Mouse (Mus musculus) liver, embryonic 13.5 days (tissue): ENCODE measurements around the gene Zdhhc3. TPM values are rescaled to one million over a fixed set of nuclear protein-coding genes. Genes with fewer than 3 reads are reported as not detected.

Source experiments
- ATAC-seq: fragments of 200-750 bp; cut with Nextera tagmentation; 2 replicates; pipeline ENCODE4 v1.8.0; 2017; ENCODE audit warnings: low read depth, mild to moderate bottlenecking, moderate number of reproducible peaks, moderate library complexity
- DNase-seq: peaks from one replicate; pipeline ENCODE4 v3.0.0; 2022
- H3K27ac ChIP-seq: fragments of 300-500 bp; sonication (generic); 2 replicates; pipeline ENCODE4 v1.5.1; 2015; ENCODE audit warnings: moderate library complexity, mild to moderate bottlenecking, inconsistent platforms
- H3K27me3 ChIP-seq: fragments of 300-500 bp; sonication (generic); 2 replicates; pipeline ENCODE4 v1.6.1; 2015; ENCODE audit warnings: mild to moderate bottlenecking, inconsistent platforms
- H3K36me3 ChIP-seq: fragments of 300-500 bp; sonication (generic); 2 replicates; pipeline ENCODE4 v1.6.1; 2015; ENCODE audit warnings: mild to moderate bottlenecking, inconsistent platforms
- H3K4me1 ChIP-seq: fragments of 300-500 bp; sonication (generic); replicated peaks from 2 replicates; pipeline ENCODE4 v1.6.1; 2015; ENCODE audit warnings: inconsistent platforms
- H3K4me2 ChIP-seq: fragments of 300-500 bp; sonication (generic); 2 replicates; pipeline ENCODE4 v1.6.1; 2015; ENCODE audit warnings: inconsistent platforms, mild to moderate bottlenecking, moderate library complexity
- H3K4me3 ChIP-seq: fragments of 300-500 bp; sonication (generic); replicated peaks from 2 replicates; pipeline ENCODE4 v1.5.1; 2015; ENCODE audit warnings: mild to moderate bottlenecking, inconsistent platforms
- H3K9ac ChIP-seq: fragments of 300-500 bp; sonication (generic); 2 replicates; pipeline ENCODE4 v1.6.1; 2015; ENCODE audit warnings: mild to moderate bottlenecking, inconsistent platforms
- H3K9me3 ChIP-seq: fragments of 300-500 bp; sonication (generic); replicated peaks from 2 replicates; pipeline ENCODE4 v1.6.1; 2016; ENCODE audit warnings: inconsistent platforms
- WGBS: fragments of 180-500 bp; shearing (Covaris S2); methylation state at CpG from one replicate; pipeline ENCODE4 v1.1.7; 2015; ENCODE audit not compliant: insufficient replicate concordance; 5-methylcytosine and 5-hydroxymethylcytosine counted together
- polyA plus RNA-seq: library from polyadenylated mRNA; unstranded; fragments of >200 nt; fragmentation: Nextera tagmentation; extraction: Ambion mirVana; gene quantifications from 2 replicates; pipeline ENCODE4 v1.2.1, GENCODE M21; 2015

Zdhhc3 gene
- polyA plus RNA-seq, 1 experiment from 2014 or later = 37.9 TPM

DNA sequence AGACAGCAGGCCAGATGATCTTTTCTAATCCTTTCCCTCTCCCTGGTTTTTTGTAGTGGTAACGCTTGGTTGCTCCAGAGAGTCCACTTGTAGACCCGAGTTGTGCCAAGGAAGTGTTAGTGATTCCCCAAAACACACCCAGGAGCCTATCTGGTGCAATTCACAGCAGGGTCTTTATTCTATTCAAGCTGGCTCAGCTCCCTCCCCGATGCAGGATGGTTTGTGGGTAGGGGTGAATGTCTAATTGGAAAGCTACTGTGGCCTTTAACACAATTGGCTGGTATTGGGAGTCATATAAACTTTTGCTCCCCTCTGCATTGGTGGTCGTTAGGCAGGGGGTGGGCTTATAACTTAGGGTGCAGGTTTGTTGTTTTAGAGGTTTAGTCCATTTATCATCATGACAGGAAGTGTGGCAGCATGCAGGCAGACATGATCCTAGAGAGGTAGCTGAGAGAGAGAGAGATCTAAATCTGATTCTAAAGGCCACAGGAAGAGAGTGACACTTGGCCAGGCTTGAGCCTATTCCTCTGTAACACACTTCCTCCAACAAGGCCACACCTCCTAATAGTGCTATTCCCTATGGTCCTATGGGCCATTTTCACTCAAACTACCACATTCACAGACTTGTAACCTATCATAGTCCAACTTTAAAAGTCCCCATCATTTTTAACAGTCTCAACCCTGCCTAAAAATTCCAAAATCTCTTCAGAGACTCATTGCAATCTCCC, 27.0 kb upstream of the Zdhhc3 start:
- H3K4me2 ChIP-seq = no peak overlapping the region
- no peak overlapping the region for H3K9ac ChIP-seq
- H3K9me3 ChIP-seq = peaks cover 11% of the 10 kb centered on the region
- DNase-seq (no peak), ATAC-seq (no peak)
- H3K4me3 ChIP-seq = no peak overlapping the region
- no peaks in the 10 kb centered on the region for H3K27me3 ChIP-seq
- no peak overlapping the region for H3K27ac ChIP-seq
- H3K36me3 ChIP-seq = peaks cover 80% of the 10 kb centered on the region
- 66% methylated on average over 4 of the region's 4 CpGs for WGBS
- no peaks in the 10 kb centered on the region for H3K4me1 ChIP-seq

DNA sequence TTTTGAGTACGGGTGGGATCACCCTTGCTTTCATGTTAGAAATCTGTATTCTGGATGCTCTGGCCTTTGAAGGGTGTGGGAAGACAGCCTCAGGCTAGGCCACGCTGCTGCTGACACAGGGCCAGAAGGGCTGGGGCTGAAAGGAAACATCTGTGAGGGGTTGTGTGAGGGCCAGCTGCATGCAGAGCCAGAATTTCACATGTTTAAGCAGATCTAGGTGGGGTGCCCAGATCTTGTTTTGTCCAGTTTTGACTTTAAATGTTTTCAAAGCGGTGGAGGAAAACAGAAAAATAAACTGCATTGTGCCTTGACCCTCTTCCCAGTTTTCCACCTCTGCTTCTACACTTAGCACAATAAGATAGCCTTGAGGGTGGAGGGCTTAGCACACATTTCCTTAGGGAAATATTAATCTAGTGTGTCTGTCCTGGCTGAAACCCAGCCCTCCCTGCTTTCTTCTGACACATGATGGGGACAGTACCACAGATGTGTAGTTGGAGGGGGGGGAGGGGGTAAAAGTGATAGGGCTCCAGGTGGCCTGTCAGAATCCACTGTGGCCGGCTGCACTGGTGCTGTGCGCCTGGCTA, 26.0 kb upstream of the Zdhhc3 start:
- Histone ChIP-seq H3K4me1 (no peaks in the 10 kb centered on the region), H3K27ac (no peak overlapping the region), H3K27me3 (no peaks in the 10 kb centered on the region), H3K9ac (no peak overlapping the region), H3K4me2 (no peak overlapping the region), H3K36me3 (peaks cover 86% of the 10 kb centered on the region), H3K9me3 (peaks cover 5% of the 10 kb centered on the region; the same call in 1 of the 2 replicates), H3K4me3 (no peak overlapping the region)
- DNase-seq (no peak), ATAC-seq (no peak)
- WGBS = 62% methylated on average over 5 of the region's 5 CpGs

DNA sequence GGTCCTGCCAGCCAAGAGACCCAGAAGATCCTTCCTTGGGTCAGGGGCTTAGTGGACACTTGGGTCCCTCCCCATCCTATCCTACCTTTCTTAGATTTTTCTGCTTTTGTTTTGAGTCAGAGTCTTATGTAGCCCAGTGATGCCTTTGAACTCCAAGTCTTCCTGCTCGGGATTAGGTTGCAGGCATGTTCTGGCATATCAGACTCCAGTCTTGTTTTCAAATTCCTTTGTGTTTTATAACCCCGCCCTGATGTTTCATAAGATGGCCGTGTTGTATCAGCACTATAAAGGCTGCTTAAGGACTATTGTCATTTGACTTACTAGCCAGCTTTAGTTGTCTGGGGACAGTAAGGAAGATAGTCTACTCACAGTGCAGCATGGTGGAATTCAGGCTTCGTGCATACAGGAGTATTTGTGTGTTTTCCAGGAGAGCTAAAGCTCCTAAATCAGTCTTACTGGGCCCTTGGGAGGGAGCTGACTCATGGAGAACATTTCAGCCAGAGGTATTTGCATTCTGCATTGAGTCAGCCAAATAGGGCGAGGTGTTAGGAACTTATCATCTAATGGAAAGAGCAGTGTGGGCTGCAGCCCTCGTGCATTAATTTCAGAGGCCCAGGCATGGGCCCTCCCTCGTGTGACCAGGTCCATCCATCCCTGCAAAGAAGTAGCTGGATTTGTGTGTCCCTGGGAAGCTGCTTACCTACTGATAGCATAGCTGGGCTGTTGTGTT, 24.1 kb upstream of the Zdhhc3 start:
- no peak overlapping the region for H3K27ac ChIP-seq
- H3K9me3 ChIP-seq = no peaks in the 10 kb centered on the region
- H3K27me3 ChIP-seq = no peaks in the 10 kb centered on the region
- H3K9ac ChIP-seq = no peak overlapping the region
- H3K4me3 ChIP-seq = no peak overlapping the region
- peaks cover 92% of the 10 kb centered on the region for H3K36me3 ChIP-seq
- DNase-seq (no peak), ATAC-seq (no peak)
- H3K4me2 ChIP-seq = no peak overlapping the region
- 72% methylated on average over 7 of the region's 7 CpGs for WGBS
- no peaks in the 10 kb centered on the region for H3K4me1 ChIP-seq

DNA sequence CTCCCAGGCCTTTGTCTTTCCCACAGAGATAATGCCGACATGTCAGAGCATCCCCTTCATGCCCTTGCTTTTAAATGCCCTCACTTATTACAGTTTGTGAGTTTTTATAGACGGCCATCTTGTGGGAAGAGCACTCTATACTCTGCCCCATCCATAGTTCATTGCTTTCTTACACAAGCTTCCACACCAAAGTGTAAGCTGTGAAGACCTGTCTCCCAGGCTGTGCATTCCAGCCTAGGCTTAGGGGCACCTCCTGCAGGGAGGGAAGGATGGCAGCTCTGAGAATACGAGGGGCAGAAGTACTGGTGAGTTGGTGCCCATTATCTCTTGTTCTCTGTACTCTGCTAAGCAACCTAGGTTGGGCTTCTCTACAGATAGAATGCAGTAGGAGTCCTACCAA, 20.0 kb upstream of the Zdhhc3 start:
- no peak overlapping the region for H3K4me2 ChIP-seq
- H3K4me3 ChIP-seq = no peak overlapping the region
- no peak overlapping the region for H3K27ac ChIP-seq
- H3K36me3 ChIP-seq = peaks cover 99% of the 10 kb centered on the region
- no peaks in the 10 kb centered on the region for H3K27me3 ChIP-seq
- no peak overlapping the region for H3K9ac ChIP-seq
- 73% methylated on average over 3 of the region's 3 CpGs for WGBS
- no peaks in the 10 kb centered on the region for H3K4me1 ChIP-seq
- H3K9me3 ChIP-seq = no peaks in the 10 kb centered on the region
- no peak for ATAC-seq
- DNase-seq = no peak

DNA sequence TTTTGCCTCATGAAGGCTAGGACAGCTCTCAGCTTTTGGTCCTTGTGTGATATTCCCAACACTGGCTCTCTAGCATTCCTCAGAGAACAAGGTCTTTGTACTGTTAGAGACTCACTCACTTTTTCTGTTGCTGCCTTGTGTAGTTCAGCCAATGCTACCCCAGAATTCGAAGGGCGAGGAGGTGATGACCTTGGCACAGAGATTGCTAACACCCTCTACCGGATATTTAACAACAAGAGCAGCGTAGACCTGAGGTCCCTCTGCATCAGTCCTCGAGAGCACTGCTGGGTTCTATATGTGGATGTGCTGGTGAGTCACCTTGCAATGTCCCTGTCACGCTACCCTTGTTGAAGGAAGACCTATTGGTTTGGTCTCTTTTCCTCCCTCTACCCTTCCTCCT, 14.7 kb upstream of the Zdhhc3 start:
- H3K27ac ChIP-seq = no peak overlapping the region
- H3K27me3 ChIP-seq = no peaks in the 10 kb centered on the region
- 91% methylated on average over 6 of the region's 6 CpGs for WGBS
- H3K4me2 ChIP-seq = no peak overlapping the region
- H3K9me3 ChIP-seq = no peaks in the 10 kb centered on the region
- peaks cover 85% of the 10 kb centered on the region for H3K36me3 ChIP-seq
- peaks cover 26% of the 10 kb centered on the region for H3K4me1 ChIP-seq
- no peak for DNase-seq
- H3K4me3 ChIP-seq = no peak overlapping the region
- H3K9ac ChIP-seq = no peak overlapping the region
- ATAC-seq = no peak

DNA sequence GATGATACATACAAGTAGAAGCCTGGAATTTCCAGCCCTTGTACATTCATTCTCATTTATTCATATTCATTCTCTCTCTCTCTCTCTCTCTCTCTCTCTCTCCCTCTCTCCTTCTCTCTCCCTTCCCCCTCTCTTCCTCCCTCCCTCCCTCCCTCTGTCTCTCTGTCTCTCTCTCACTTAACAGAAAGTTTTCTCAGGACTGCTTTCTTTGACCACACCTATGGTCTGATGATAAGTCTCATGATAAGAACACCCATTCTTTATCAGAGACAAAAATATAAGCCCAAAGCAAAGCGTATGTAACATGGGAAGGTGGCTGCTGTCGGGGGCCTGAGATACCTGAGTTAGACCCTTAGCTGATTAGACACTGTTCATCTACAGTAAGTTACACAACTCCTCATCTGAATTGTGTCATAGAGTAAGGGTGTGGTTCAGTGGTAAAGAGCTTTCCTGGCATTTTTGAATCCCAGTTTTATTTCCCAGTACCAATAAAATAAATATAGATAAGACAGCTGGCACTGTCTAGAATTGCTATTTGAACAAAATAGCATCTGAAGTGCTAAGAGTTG, 11.5 kb upstream of the Zdhhc3 start:
- Histone ChIP-seq H3K27me3 (no peaks in the 10 kb centered on the region), H3K9me3 (no peaks in the 10 kb centered on the region), H3K9ac (peak overlapping the region; percentile 19; the same call in 1 of the 2 replicates), H3K27ac (peak overlapping the region; percentile 78), H3K4me1 (peaks cover 26% of the 10 kb centered on the region), H3K4me3 (no peak overlapping the region), H3K36me3 (peaks cover 85% of the 10 kb centered on the region), H3K4me2 (peak overlapping the region; percentile 28)
- DNase-seq (no peak), ATAC-seq (peak; percentile 78)
- WGBS = 26% methylated on average over 2 of the region's 2 CpGs

DNA sequence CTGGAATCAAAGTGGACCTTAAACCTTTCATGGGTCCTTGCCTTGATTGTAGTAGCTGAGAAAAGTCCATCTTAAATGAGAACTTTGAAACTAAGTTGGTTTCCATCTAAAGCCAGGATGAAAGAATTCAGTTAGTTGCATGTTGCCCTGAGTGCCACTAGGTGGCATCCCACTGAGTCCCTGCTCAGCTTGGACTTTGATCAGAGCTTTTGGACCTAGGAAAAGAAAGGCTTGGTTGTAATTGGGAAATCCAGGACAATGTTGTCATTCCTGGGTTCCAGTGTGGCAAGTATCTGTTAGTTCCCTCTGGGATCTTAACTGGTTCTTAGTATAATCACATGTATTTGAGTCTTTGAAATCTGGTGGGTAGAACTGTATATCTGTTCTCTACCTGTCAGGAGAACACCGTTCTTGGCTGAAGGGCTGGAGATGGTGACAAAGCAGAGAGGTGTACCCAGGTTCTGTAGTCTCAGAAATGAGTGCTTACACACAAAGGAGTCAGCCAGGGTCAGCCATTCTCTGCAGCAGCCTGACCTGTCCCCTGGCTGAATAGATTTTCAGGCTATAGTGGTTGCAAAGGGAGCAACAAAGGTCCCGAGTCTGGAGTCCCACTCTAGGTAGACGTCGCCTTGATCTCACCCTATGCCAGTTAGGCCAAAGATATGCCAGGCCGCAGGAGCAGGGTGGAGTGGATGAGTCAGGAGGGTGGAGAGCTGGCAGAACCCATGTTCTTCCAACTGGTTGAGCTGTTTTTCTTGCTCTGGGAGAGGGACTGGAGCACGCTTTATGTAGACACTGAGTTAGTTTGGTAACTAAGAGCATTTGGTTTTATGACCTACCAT, 10.8 kb upstream of the Zdhhc3 start:
- Histone ChIP-seq H3K4me3 (no peak overlapping the region), H3K4me1 (peaks cover 26% of the 10 kb centered on the region), H3K4me2 (peak overlapping the region; percentile 28), H3K9me3 (no peaks in the 10 kb centered on the region), H3K36me3 (peaks cover 85% of the 10 kb centered on the region), H3K27ac (peak overlapping the region; percentile 78), H3K9ac (peak overlapping the region; percentile 19; the same call in 1 of the 2 replicates), H3K27me3 (no peaks in the 10 kb centered on the region)
- ATAC-seq (peak; percentile 85), DNase-seq (no peak)
- 71% methylated on average over 6 of the region's 6 CpGs for WGBS

DNA sequence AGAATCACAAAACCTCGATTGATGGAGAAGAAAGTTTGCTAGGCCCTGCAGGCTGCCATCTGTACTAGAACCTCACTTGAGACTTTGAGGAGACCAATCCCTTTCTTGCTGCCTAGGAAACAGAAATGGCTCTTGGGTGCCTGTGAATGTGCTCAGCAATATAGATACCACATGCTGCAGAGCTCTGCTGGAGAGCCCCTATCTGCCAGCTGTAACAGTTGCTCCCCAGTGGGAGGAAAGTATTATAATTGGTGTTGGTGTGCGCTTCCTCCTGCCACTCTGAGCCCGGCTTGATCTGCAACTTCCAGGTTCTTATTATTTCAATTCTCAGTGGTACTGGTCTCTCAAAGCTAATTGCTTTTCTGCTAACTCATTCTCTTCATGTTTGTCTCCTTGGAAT, 10.0 kb upstream of the Zdhhc3 start:
- no peak overlapping the region for H3K4me3 ChIP-seq
- peaks cover 26% of the 10 kb centered on the region for H3K4me1 ChIP-seq
- peaks cover 85% of the 10 kb centered on the region for H3K36me3 ChIP-seq
- no peak for ATAC-seq
- H3K27ac ChIP-seq = no peak overlapping the region
- WGBS = 75% methylated on average over 3 of the region's 3 CpGs
- no peak overlapping the region for H3K9ac ChIP-seq
- H3K4me2 ChIP-seq = no peak overlapping the region
- DNase-seq = no peak
- no peaks in the 10 kb centered on the region for H3K9me3 ChIP-seq
- H3K27me3 ChIP-seq = no peaks in the 10 kb centered on the region

DNA sequence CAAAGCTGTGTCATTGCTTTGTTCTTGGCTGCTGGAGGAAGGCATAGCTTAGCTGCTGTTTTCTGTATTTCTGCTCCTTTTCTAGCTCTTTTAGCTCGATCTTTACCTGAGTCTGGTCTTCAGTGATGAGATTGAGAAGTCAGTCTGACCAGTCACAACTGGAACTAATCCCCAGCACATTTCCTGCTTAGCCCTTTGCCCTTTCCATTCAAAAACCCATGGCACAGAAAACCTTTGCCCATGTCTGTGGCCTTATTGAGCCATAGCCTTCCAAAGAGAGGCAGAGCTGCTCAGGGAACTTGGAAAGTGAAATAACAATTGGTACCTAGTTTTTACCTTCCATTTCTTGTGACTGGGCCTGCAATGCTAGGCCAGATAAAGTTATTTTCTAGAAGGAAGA, 2.6 kb upstream of the Zdhhc3 start:
- ATAC-seq (no peak), DNase-seq (no peak)
- H3K9ac ChIP-seq = peak overlapping the region; percentile 33; the same call in 1 of the 2 replicates
- peaks cover 43% of the 10 kb centered on the region for H3K4me1 ChIP-seq
- H3K4me2 ChIP-seq = no peak overlapping the region
- peaks cover 47% of the 10 kb centered on the region for H3K36me3 ChIP-seq
- no peak overlapping the region for H3K27ac ChIP-seq
- no peaks in the 10 kb centered on the region for H3K27me3 ChIP-seq
- 83% methylated on average over 1 of the region's 1 CpGs for WGBS
- no peak overlapping the region for H3K4me3 ChIP-seq
- no peaks in the 10 kb centered on the region for H3K9me3 ChIP-seq

DNA sequence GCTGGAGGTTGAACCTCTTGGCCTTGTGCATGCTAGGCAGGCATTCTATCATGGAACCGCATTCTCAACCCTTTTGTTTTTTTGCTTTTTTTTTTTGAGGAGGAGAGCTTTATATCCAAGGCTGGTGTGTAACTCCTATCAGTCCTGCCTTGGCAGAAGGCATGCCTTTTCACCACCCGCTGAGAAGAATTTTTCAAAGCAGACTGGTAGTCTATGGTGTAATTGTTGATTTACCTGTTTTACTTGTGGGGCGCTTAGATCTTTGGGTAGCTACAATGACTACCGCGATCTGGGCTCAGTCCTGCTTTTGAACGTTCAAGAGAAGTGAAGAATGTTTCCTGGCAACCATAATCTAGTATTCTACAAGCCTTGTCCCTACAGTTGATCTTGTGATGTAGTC, 926 bp upstream of the Zdhhc3 start:
- Histone ChIP-seq H3K27me3 (no peaks in the 10 kb centered on the region), H3K4me3 (peak overlapping the region; percentile 92), H3K4me2 (peak overlapping the region; percentile 90), H3K4me1 (peaks cover 55% of the 10 kb centered on the region), H3K27ac (peak overlapping the region; percentile 88; the same call in 1 of the 2 replicates), H3K9ac (peak overlapping the region; percentile 94), H3K9me3 (no peaks in the 10 kb centered on the region), H3K36me3 (peaks cover 35% of the 10 kb centered on the region)
- ATAC-seq = no peak
- 49% methylated on average over 6 of the region's 6 CpGs for WGBS
- no peak for DNase-seq
